Mouse (Mus musculus) brain, embryonic 14.5 days (tissue): Measurements from ENCODE around the gene Prss36. TPM values are rescaled to one million over a fixed set of nuclear protein-coding genes. Genes with fewer than 3 reads are reported as not detected.

Experiments used
- DNase-seq: peaks from one replicate; pipeline ENCODE4 v3.0.0-alpha.2; 2011; ENCODE audit warnings: low read depth
- CTCF ChIP-seq: fragments of 200-500 bp; IDR thresholded peaks from 2 replicates; pipeline ENCODE4 v1.5.1; 2012; ENCODE audit warnings: inconsistent platforms, mild to moderate bottlenecking, moderate library complexity, borderline replicate concordance; ENCODE audit not compliant: insufficient read depth, insufficient read length; ENCODE audit errors: extremely low read depth
- POLR2A ChIP-seq: fragments of 200-500 bp; IDR thresholded peaks from 2 replicates; pipeline ENCODE4 v1.6.1; 2012; ENCODE audit warnings: mild to moderate bottlenecking, inconsistent platforms, borderline replicate concordance; ENCODE audit not compliant: poor library complexity, insufficient read depth, insufficient read length, severe bottlenecking; ENCODE audit errors: extremely low read depth
- polyA plus RNA-seq: library from polyadenylated mRNA; depleted of rRNA; stranded (reverse); fragments of >200 nt; gene quantifications from 2 replicates; pipeline ENCODE4 v1.2.3, GENCODE M21; 2012

The Prss36 gene
- polyA plus RNA-seq, 1 experiment: 11.2 TPM

DNA sequence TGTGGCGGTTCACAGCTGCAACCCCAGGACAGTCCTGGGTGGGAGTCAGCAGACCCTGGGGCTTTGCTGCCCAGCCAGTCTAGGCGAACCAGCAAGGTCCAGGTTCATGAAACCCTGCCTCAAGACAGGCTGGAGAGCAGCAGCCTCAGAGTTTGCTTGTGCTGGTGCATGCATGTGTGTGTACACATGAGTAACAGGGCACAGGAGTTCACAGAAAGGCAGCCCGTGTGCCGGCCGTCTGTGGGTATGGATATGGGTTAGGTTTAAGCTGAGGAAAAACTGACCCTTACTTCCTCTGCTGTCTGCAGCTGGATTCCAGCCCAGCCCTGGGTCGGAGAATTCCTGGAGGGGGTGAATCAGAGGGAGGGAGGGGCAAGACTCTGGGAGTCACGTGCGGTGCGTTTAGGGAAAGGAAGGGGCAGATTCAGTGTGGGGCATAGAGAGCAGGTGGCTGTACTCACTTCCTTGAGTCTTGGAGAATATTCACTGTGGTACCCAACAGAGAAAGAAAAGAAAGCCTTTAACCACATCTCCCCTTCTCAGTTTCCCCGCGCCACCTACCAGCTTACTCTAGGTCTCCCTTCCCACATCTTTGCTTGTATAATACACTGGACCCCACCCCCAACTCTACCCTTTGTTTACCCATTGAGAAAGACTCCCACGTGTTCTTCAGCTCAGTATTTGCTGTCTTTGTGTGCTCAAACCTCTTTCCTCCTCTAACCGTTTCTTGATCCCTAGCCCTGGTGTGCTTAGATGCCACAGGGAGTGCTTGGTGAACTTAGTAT, 15.0 kb downstream of the Prss36 start:
- DNase-seq: no peak
- no peak for TF ChIP-seq CTCF
- no peak for TF ChIP-seq POLR2A

DNA sequence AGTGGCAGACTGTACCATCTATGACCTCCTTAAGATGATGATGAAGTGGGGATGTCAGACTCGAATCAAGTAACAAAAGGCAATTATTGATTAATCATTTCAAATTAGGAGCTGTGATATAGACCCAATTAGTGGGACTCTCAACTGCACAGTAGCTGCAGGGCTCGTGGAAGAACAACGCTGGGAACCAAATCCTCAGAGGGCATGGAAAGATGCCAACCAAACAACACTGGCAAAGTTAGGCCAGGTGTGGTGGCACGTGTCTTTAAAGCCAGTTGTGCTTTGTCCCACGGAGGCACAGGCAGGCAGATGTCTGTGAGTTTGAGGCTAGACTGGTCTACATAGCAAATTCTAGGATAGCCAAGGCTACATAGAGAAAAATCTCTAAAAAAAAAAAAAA, 15.9 kb downstream of the Prss36 start:
- TF ChIP-seq CTCF (no peak), POLR2A (no peak)
- no peak for DNase-seq

DNA sequence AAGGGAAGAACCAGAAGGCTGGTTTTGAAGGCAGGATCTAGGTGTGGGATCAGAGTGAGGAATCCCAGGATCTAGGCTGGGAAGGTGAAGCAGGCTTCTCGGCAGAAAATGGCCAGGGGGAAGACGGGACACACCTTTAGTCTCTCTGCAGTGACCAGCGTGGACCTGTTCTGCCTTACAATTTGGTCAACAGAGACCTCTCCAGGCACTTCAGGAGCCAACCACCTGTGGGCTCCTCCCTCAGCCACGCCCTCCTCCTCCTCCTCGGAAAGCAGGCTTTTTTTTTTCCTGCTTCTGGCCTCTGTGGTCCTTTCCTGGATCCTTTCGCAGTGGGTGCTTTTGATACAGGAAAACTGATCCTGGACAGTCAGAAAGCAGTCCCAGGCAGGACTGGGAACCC, 16.6 kb downstream of the Prss36 start, which contains the start of gene Prss8:
TSS of gene Prss8 (minus strand) at position 182 of the 400 bp plus-strand sequence.
- TF ChIP-seq POLR2A (no peak), CTCF (no peak)
- DNase-seq: no peak

DNA sequence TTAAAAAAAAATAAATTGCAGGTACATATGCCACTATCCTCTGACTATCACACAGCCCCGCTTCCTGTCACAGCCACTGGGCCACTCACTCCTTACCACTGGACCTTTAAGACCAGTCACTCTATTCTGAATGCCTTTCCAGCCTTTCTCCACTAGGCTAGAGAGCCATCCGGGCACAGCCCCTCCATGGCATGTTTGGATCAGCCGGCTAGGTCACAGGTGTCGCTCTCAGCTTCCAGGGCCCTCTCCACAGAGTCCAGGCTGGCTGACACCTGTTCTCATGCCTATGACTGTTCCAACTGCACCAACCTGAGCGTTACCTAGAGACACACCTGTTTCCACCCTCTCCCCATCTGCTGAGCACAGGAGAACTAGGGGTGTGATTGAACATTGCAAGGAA, 17.9 kb downstream of the Prss36 start:
- DNase-seq: no peak
- TF ChIP-seq POLR2A: no peak
- TF ChIP-seq CTCF: no peak

DNA sequence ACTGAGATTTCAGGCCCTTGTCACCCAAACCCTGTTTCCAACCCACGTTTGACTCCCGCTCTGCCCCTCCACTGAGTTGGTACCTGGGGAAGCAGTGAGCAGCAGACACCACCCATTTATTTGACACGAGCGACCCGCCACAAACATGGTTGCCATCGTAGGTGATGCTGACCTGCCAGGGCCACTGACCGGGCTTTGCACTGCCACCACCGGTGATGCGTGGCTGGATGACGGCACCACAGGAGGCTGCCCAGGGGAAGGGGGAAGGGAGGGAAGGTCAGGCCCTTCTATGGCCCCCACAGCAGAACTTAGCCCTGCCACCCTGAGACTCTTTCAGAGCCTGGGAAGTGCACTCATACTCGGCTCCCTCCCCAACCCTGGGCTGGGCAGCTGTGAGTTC, 18.8 kb downstream of the Prss36 start:
- TF ChIP-seq CTCF (no peak), POLR2A (no peak)
- no peak for DNase-seq

DNA sequence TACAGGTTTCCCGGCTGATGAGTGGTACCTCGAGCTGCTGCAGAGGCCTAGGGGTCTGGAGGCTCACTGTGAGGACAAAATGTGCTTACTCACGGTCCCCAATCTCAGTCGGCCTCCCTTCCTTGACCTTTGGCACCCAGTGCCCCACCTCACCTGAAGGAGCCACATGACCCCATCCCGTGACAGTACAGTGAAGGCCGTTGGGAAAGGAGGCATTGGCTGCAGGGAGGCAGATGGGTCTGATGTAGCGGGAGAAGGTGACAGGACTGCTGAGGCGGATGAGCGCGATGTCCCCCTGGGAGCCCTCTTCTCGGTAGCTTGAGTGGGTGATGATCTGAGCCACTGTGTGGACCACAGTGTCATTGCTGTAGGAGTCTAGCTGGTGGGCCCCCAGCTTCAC, 19.7 kb downstream of the Prss36 start:
- TF ChIP-seq CTCF (no peak), POLR2A (no peak)
- DNase-seq: no peak

DNA sequence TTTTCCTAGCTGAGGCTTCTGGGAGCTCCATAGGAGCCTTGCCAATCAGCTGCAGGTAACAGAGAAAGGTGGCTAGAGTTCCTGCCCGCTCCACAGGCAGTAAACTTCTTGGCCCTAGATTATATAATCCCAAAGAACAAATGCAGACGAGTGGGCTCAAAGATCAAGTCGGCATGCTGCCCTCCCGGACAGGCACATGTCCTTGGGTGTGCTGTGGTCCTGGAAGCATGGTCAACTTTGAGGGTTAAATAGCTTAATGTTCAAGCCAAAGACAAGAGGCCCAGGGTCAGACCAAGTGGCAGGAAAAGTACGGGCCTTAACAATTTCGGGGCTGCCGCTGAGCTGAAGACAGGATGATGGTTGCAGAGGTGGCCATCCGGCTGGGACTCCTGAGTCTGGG, 20.5 kb downstream of the Prss36 start:
- TF ChIP-seq CTCF (no peak), POLR2A (no peak)
- DNase-seq: no peak

DNA sequence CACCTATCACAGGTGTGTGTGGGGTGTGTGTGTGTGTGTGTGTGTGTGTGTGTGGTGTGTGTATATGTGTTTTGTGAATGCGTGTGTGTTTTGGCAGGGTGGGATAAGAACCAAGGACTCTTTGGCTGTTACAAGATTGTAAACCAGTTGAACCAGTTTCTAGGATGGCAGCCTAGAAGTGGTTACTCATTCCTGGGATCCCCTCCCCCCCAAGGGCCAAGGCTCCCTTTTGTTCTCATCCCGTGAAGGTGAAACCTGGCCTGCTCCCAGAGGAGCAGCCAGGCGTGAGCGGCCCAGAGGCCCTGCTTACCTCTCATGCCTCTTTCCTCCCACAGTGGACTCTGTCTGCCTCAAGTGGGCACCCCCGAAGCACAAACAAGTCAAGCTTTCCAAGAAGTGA, 21.3 kb downstream of the Prss36 start:
- no peak for DNase-seq
- TF ChIP-seq POLR2A: no peak
- no peak for TF ChIP-seq CTCF

DNA sequence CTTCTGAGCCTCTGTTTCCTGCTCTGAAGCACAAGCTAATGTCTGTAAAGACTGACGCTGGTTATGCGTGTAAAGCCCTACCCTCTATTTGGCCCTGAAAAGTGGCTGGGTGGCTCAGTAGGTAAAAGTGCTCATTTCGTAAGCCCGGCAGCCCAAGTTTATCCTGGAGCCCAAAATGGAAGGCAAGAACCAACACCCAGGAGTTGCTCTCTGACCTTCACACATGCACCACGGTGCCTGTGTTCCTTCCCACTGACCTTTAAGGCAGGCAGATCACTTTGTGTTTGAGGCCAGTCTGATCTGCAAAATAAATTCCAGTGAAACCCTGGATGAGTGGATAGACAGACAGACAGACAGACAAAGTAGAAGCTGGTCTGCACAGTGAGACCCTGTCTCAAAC, 22.8 kb downstream of the Prss36 start:
- DNase-seq: no peak
- TF ChIP-seq CTCF: no peak
- no peak for TF ChIP-seq POLR2A

DNA sequence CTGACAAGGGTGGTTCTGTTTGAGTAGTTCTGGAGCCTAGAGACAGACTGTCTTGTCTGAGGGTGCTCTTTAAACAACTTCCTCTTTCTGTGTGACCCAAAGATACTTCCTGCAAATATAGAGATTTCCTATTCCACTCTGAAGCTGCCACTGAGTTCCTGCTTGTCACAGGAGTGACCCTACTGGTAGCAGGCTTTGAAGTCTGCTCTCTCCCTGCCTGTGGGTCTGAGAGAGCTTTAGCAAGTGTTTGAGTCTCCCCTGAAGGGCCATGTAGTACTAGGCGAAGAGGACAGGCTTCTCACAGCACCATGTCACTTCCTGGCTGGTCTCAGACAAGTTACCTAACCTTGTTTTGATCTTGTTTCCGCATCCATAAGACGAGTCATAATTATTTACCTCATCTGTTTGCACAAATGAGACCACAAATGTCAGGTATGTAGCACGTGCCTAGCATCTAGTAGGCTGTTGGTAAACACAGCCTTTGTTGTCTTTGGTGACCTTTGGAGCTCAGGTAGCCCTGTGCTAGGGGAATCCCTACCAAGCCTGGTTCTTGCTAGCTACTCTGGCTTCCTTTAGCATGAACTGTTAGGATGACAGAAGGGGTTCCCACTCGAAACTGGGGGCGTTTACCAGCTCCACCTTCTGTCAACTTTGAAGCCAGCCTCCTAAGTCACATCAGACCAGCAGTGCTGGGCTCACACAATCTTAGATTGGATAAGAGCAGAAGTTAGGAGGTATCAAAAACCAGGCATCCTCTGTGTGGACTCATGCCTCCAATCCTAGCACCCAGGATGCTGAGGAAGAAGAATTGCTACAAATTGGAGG, 23.9 kb downstream of the Prss36 start:
- no peak for DNase-seq
- TF ChIP-seq CTCF: no peak
- no peak for TF ChIP-seq POLR2A

DNA sequence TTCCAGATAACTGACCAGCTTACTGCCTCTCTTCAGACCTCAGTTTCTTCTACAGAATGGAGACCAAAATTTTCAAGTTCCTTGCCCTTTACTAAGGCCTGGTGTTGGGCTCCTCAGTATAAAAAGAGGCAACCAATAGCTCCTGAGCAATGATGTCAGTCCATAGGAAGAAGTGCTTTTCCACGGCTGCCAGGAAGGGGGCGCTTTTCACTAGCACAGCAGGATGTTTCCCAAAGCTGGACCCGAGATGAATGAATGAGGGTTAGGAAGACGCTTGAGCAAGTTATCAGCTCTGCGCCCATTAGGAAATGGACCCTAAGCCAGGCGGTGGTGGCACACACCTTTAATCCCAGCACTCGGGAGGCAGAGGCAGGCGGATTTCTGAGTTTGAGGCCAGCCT, 25.0 kb downstream of the Prss36 start:
- DNase-seq: peak; percentile 7
- no peak for TF ChIP-seq POLR2A
- peak; percentile 40; the same call in 1 of the 2 replicates for TF ChIP-seq CTCF

DNA sequence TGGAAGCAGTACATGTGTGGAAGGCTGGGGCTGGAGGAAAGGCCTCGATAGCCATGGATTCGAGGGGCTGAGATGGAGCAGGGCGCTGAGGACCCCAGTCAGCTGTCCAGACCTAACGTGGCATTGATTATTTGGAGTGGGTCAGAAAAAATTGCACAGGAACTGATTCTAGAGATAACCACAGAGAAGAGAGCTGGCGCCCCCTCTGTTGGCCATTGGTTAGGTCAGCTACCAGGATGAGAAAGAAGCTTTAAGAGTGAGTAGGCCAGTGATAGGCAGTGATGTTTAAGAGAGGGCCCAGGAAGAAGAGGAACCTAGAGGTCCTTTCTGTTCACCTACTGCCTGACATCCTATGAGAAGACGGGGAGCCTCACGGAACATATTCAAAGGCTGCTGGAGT, 27.2 kb downstream of the Prss36 start:
- TF ChIP-seq CTCF (peak; percentile 40; the same call in 1 of the 2 replicates), POLR2A (no peak)
- DNase-seq: no peak

DNA sequence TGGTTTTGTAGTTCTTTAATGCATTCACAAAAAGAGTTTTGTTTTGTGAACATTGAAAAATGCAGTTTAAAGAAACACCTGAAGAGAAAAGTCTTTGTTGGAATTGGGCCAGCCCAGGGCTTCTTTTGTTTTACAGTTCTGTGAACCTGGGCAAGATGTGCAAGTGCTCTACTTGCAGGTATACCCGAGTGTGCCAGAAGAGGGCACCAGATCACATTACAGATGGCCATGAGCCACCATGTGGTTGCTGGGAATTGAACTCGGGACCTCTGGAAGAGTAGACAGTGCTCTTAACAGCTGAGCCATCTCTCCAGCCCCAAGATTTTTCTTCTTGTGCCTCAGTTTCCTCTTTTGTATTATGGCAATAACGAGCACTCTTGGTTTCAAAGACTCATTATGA, 28.3 kb downstream of the Prss36 start:
- TF ChIP-seq CTCF: peak; percentile 45; the same call in 1 of the 2 replicates
- no peak for TF ChIP-seq POLR2A
- DNase-seq: peak; percentile 36
